Mouse (Mus musculus): ENCODE data around the gene Olfr1228. TPM values are rescaled to one million over a fixed set of nuclear protein-coding genes. Genes with fewer than 3 reads are reported as not detected.

The Olfr1228 gene
- not detected in 2 replicates for polyA plus RNA-seq (2015; fragmentation: Nextera tagmentation; extraction: Ambion mirVana)

DNA sequence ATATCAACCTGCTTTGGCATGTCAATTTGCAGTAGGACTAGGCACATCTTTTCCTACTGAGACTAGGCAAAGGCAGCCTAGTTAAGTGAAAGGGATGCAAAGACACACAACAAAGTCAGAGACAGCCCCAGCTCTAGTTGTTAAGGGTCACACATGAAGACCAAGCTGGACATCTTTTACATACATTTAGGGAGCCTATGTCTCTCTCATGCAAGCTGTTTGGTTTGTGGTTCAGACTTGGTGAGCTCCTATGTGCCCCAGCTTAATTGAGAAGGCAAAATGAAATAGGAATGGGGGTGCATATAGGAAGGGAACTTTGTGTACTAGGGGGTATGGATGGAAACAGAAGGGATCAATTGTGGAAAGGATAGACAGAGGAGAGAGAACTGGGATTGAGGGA is at the start of gene Olfr1228:
Gene Olfr1228, minus strand, starts transcription at position 101 of the 400 bp plus-strand sequence.
- no peak within 1 kb of the TSS for H3K9ac ChIP-seq (replicated peaks)
- no peaks in the 10 kb centered on the region for H3K27me3 ChIP-seq (replicated peaks)
- H3K9me3 ChIP-seq (replicated peaks), result no peaks in the 10 kb centered on the region
- H3K4me3 ChIP-seq (replicated peaks), result no peak within 1 kb of the TSS
- no peak for ATAC-seq (ENCODE audit: low FRiP score)
- no peaks in the 10 kb centered on the region for H3K4me1 ChIP-seq
- H3K4me2 ChIP-seq, result no peak within 1 kb of the TSS
- no peaks in the 10 kb centered on the region for H3K36me3 ChIP-seq
- no peak within 1 kb of the TSS for H3K27ac ChIP-seq (replicated peaks)

DNA sequence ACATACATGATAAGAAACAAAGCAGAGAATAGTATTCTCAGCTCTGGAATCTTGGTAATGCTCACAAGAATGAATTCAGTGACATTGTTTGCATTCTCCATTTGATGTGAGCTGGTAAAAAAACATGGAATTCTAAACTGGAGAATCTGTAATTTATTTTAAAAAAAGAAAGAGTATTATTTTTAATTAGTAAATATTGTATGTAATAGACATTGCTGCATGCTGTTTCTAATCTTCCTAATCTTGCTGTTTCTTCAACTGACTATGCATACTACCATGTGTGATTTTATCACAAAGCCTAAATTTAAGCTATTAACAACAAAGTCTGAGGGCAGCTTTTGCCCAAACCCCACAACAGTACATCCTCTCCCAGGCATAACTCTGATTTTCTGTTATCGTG is 43.3 kb upstream of the Olfr1228 start, which contains the start of gene Olfr1230:
Gene Olfr1230, minus strand, starts transcription at position 101 of the 400 bp plus-strand sequence.
- Histone ChIP-seq H3K4me3 (replicated peaks) (no peak within 1 kb of the TSS), H3K4me2 (no peak within 1 kb of the TSS), H3K27me3 (replicated peaks) (no peaks in the 10 kb centered on the region), H3K9ac (replicated peaks) (no peak within 1 kb of the TSS), H3K9me3 (replicated peaks) (no peaks in the 10 kb centered on the region), H3K27ac (replicated peaks) (no peak within 1 kb of the TSS), H3K36me3 (no peaks in the 10 kb centered on the region), H3K4me1 (no peaks in the 10 kb centered on the region)
- WGBS, result 93% methylated on average over 1 of the region's 1 CpGs
- no peak for ATAC-seq (ENCODE audit: low FRiP score)

DNA sequence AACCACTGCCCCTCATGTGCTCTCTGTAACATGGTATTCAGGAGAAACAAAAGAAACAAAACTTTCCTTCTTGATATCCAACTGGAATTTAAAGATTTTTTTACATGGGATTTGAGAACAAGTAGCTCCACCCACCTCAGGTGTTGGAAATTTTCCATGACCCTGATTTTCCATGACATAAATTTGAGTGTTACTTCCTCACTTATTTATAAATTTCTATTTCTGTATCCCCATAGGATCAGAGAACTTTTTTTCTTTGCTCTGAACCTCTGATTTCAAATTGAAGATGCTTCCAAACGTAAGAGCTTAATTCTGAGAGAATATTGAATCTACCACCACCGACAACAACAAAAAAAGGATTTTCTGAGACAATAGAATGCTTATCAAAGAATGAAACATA is 34.1 kb upstream of the Olfr1228 start, which contains the start of gene Olfr1229:
Gene Olfr1229, minus strand, starts transcription at position 101 of the 400 bp plus-strand sequence.
- ATAC-seq (ENCODE audit: low FRiP score), result no peak
- Histone ChIP-seq H3K4me3 (replicated peaks) (no peak within 1 kb of the TSS), H3K36me3 (no peaks in the 10 kb centered on the region), H3K4me2 (no peak within 1 kb of the TSS), H3K9me3 (replicated peaks) (no peaks in the 10 kb centered on the region; the same call in 1 of the 2 replicates), H3K27me3 (replicated peaks) (no peaks in the 10 kb centered on the region), H3K4me1 (no peaks in the 10 kb centered on the region), H3K9ac (replicated peaks) (no peak within 1 kb of the TSS), H3K27ac (replicated peaks) (no peak within 1 kb of the TSS)
- 76% methylated on average over 2 of the region's 2 CpGs for WGBS

DNA sequence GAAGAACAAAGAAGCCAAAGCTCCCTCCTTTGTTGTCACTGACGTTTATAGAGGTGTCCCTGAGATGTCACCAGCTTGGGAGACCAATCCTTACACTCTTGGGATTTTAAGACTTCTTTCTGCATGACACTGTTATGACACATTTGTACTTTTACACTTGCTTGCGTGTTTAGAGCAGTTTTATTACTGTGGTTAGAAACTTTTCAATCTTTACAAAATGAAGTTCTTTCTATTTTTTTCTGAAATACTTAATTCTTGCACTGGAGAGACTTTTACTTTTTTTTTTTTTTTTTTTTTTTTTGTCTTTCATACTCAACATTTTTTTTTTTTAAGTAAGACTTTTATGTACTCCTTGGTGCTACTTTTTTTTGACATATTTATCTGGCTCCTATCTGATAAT is 53.9 kb downstream of the Olfr1228 start, which contains the start of gene Olfr1226:
Gene Olfr1226, minus strand, starts transcription at position 101 of the 400 bp plus-strand sequence.
- no peaks in the 10 kb centered on the region for H3K36me3 ChIP-seq
- H3K4me3 ChIP-seq (replicated peaks), result no peak within 1 kb of the TSS
- WGBS, result 62% methylated on average over 2 of the region's 2 CpGs
- no peak within 1 kb of the TSS for H3K27ac ChIP-seq (replicated peaks)
- H3K9me3 ChIP-seq (replicated peaks), result no peaks in the 10 kb centered on the region
- no peaks in the 10 kb centered on the region for H3K4me1 ChIP-seq
- no peak within 1 kb of the TSS for H3K9ac ChIP-seq (replicated peaks)
- no peak within 1 kb of the TSS for H3K4me2 ChIP-seq
- no peak for ATAC-seq (ENCODE audit: low FRiP score)
- no peaks in the 10 kb centered on the region for H3K27me3 ChIP-seq (replicated peaks)

Other genes starting within 250 kb of the Olfr1228 start
- not detected in 2 replicates for gene Olfr1215, start 247.1 kb downstream of the Olfr1228 start, polyA plus RNA-seq (2015; fragmentation: Nextera tagmentation; extraction: Ambion mirVana)
- not detected in 2 replicates for gene Olfr1216, start 235.7 kb downstream of the Olfr1228 start, polyA plus RNA-seq (2015; fragmentation: Nextera tagmentation; extraction: Ambion mirVana)
- gene Olfr1217, start 222.0 kb downstream of the Olfr1228 start, polyA plus RNA-seq (2015; fragmentation: Nextera tagmentation; extraction: Ambion mirVana), result not detected in 2 replicates
- gene Olfr1218, start 192.9 kb downstream of the Olfr1228 start, polyA plus RNA-seq (2015; fragmentation: Nextera tagmentation; extraction: Ambion mirVana), result not detected in 2 replicates
- gene Olfr1219, start 170.5 kb downstream of the Olfr1228 start, polyA plus RNA-seq (2015; fragmentation: Nextera tagmentation; extraction: Ambion mirVana), result not detected in 2 replicates
- not detected in 2 replicates for gene Olfr1220, start 147.2 kb downstream of the Olfr1228 start, polyA plus RNA-seq (2015; fragmentation: Nextera tagmentation; extraction: Ambion mirVana)
- gene Olfr1221, start 136.8 kb downstream of the Olfr1228 start, polyA plus RNA-seq (2015; fragmentation: Nextera tagmentation; extraction: Ambion mirVana), result not detected in 2 replicates
- gene Olfr1222, start 121.0 kb downstream of the Olfr1228 start, polyA plus RNA-seq (2015; fragmentation: Nextera tagmentation; extraction: Ambion mirVana), result not detected in 2 replicates
- not detected in 2 replicates for gene Olfr1223, start 102.5 kb downstream of the Olfr1228 start, polyA plus RNA-seq (2015; fragmentation: Nextera tagmentation; extraction: Ambion mirVana)
- not detected in 2 replicates for gene Olfr1224-ps1, start 90.0 kb downstream of the Olfr1228 start, polyA plus RNA-seq (2015; fragmentation: Nextera tagmentation; extraction: Ambion mirVana)
- not detected in 2 replicates for gene Olfr1225, start 79.4 kb downstream of the Olfr1228 start, polyA plus RNA-seq (2015; fragmentation: Nextera tagmentation; extraction: Ambion mirVana)
- not detected in 2 replicates for gene Olfr1226, start 54.0 kb downstream of the Olfr1228 start, polyA plus RNA-seq (2015; fragmentation: Nextera tagmentation; extraction: Ambion mirVana)
- gene Olfr1229, start 34.0 kb upstream of the Olfr1228 start, polyA plus RNA-seq (2015; fragmentation: Nextera tagmentation; extraction: Ambion mirVana), result not detected in 2 replicates
- gene Olfr1230, start 43.2 kb upstream of the Olfr1228 start, polyA plus RNA-seq (2015; fragmentation: Nextera tagmentation; extraction: Ambion mirVana), result not detected in 2 replicates
- not detected in 2 replicates for gene Olfr1231, start 53.0 kb upstream of the Olfr1228 start, polyA plus RNA-seq (2015; fragmentation: Nextera tagmentation; extraction: Ambion mirVana)
- not detected in 2 replicates for gene Olfr1232, start 75.6 kb upstream of the Olfr1228 start, polyA plus RNA-seq (2015; fragmentation: Nextera tagmentation; extraction: Ambion mirVana)
- not detected in 2 replicates for gene Olfr1233, start 88.3 kb upstream of the Olfr1228 start, polyA plus RNA-seq (2015; fragmentation: Nextera tagmentation; extraction: Ambion mirVana)
- not detected in 2 replicates for gene Olfr1234, start 110.8 kb upstream of the Olfr1228 start, polyA plus RNA-seq (2015; fragmentation: Nextera tagmentation; extraction: Ambion mirVana)
- not detected in 2 replicates for gene Olfr1238, start 155.6 kb upstream of the Olfr1228 start, polyA plus RNA-seq (2015; fragmentation: Nextera tagmentation; extraction: Ambion mirVana)
- not detected in 2 replicates for gene Olfr1239, start 166.3 kb upstream of the Olfr1228 start, polyA plus RNA-seq (2015; fragmentation: Nextera tagmentation; extraction: Ambion mirVana)
- not detected in 2 replicates for gene Olfr1240, start 188.9 kb upstream of the Olfr1228 start, polyA plus RNA-seq (2015; fragmentation: Nextera tagmentation; extraction: Ambion mirVana)
- not detected in 2 replicates for gene Olfr1241, start 233.1 kb upstream of the Olfr1228 start, polyA plus RNA-seq (2015; fragmentation: Nextera tagmentation; extraction: Ambion mirVana)
- not detected in 2 replicates for gene Olfr1242, start 244.3 kb upstream of the Olfr1228 start, polyA plus RNA-seq (2015; fragmentation: Nextera tagmentation; extraction: Ambion mirVana)